Mouse (Mus musculus) mature B cell (primary cell): ENCODE measurements around the gene Eid2.

ENCODE experiments used
- in situ Hi-C: fragments of 300-500 bp; cut with MboI; formaldehyde crosslinking; loops from 2 replicates; pipeline ENCODE4 v1.14.3; 2019

Eid2 gene

GRCm38 (mm10) chr7:28290638-28291590 lies 23.2 kb downstream of the Eid2 start, which contains the start of gene Selenov:
Gene Selenov (minus strand): TSS chr7:28291186.
- in situ Hi-C loops, result no loop called here

DNA sequence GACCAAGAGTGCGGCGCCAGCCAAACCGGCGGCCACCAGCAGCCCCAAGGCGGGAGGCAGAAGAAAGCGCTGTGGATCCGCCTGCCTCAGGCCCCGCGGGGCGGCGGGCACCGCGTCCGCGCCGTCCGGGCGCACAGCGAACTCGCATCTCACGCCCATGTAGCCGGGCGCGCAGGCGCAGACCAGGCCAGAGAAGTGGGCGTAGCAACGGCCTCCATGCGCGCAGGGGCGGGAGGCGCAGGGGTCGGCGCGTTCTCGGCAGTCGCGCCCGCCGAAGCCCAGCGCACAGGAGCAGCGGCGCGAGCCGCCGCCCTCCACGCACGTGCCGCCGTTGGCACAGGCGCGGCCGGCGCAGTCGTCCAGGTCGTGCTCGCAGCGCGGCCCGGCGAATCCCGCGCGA lies 26.8 kb downstream of the Eid2 start:
- in situ Hi-C loops, result no loop called here

DNA sequence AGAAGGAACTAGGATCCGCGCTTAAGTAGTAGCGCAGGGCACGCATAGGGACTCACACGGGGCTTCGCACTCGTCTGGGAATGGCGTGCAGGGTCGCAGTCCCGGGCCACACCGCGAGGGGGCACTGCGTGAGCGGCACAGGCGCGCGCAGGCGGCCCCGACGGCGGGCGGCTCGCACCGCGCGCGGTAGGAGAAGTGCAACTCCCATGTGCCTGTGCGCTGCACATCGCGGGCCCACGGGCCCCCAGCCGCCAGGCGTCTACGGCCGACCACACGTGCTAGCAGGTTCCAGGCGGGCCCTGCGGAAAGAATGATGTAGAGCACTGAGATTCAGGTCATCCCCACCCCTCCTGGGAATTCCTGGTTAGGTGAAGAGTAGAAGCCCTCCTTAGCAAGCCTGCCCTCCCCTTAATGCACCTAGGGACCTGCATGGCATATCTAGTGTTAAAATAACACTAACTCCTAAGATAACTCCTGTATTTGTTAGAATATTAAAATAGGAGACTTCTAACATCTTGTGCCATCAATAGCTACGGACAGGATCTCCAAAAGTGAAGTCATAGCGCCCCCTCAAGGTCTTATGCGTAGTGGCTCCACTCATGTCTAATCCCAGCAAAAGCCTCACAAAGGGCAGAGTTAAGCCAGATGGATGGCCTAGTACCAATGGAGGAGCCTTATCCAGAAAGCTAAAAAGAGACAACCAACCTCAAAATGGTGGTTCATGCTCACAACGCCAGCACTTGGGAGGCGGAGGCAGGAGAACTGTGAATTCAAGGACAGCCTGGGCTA lies 31.4 kb downstream of the Eid2 start:
- in situ Hi-C loops, result no loop called here

GRCm38 (mm10) chr7:28301616-28302433 lies 34.1 kb downstream of the Eid2 start, which contains the start of gene Dll3:
Gene Dll3 (minus strand): TSS chr7:28302238.
- in situ Hi-C loops, result no loop called here

DNA sequence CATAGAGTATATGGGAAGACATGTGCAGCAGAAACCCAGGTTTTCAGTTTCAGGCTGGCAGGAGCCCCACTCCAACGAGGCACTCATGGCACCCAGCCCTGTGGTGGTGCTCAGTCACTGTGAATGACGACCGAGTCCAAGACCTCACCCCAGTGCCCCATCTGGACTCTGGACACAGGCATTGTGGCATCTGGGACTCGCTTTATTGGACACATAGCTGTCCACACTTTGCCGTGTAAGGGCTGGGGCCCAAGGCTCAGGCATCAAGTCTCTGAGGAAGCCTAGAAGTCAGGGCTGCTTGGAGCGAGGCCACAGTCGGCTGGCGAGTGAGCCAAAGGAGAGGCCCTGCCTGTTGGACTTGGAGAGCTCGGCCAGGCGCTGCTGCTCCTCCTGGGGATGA lies 38.0 kb downstream of the Eid2 start:
- in situ Hi-C loops, result no loop called here

GRCm38 (mm10) chr7:28306216-28306615 lies 38.5 kb downstream of the Eid2 start:
- in situ Hi-C loops, result no loop called here

DNA sequence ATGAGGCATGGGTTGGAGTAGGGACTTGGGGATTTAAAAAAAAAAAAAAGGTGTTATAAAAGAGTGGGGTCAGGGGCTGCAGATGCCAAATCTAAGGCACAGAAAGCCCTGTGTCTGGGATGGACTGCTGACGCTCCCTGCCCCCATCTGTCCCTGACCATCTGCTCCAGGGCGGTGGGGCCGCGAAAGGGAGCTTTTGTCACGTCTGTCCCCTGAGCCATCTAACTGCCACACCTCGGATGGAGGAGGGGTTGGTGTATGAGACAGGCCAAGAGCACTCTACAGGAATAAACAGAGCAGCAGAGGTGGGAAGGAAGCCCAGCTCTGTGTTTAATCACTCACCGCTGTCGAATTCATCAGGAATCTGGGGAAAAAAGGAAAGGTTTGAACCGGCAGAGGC lies 42.1 kb downstream of the Eid2 start:
- in situ Hi-C loops, result no loop called here

DNA sequence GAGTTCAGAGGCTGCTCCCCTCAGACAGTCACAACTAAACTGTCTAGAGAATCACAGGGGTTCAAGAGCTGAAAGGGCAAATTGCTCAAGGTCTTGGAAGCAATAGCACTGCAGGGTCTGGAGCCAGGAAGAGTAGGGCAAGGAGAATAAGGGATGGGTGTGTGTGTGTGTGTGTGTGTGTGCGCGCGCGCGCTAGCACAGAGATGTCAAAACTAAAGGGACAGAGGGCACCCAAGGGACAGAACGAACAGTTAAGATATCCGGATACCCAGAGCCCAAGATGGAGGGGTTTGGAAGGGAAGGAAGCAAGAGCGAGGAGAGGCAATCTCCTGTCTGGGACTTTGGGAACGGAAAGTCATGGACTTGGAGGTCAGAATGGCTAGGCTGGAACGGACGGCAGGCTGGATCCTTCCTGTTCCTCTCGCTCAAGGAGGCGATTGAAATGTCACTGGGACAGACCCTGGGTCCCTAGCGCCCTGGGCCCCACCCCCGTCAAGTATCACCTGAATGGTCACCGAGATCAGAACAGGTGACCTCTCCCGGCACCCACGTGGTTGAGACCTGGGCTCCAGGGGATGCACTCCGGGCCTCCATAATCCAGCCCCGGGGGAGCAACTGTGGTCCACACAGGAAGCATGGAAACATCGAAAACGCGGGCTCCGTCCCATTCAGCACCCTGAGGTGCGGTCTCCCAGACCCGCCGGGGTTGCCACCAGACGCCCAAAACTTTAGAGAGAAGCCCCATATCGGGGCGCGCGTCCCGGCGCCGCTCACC lies 43.7 kb downstream of the Eid2 start:
- in situ Hi-C loops, result no loop called here

- in situ Hi-C loops, result no loop called here
These were observed 44.4 kb downstream of the Eid2 start, which contains the start of gene Timm50 for GRCm38 (mm10) chr7:28311926-28312543. Gene Timm50 (minus strand): TSS chr7:28312072.

DNA sequence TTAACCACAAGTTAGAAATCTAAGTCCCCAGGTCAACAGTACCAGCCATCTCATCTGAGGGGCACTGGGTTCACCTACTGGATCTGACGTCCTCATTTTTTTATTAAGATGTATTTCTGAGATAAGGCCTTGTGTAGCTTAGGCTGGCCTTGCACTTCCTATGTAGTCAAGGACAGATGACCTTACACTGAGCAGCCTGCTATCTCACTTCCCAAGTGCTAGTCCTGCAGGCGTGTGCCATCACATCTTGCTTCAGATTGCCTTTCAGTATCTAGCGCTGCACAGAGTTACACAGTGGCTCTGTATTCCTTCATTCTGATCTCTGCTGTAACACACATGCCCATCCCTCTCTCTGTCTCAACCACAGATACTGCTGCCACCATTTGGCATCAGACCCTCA lies 50.4 kb downstream of the Eid2 start:
- in situ Hi-C loops, result no loop called here

DNA sequence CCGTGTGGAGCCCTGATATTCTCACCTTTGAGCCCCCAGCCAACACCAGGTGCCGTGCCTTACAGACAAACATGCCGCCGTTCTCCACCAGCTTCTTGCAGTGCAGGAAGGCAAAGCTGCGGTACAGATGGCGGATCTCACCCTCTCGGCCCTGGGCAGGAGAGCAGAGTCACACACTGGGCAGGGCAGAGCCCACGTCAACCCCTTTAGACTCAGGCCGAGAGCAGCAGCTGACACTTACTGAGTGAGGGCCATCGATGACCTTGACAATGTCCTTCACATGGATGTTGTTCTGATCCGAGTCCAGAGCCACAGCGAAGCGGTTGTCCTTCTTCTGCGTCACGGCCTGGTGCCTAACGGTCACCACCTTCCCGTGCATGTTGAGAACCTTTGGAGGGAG lies 51.0 kb downstream of the Eid2 start:
- in situ Hi-C loops, result no loop called here
